Mouse (Mus musculus) heart, embryonic 10.5 days (tissue): ENCODE results near the gene Fpr-rs4. TPM values are rescaled to one million over a fixed set of nuclear protein-coding genes. Genes with fewer than 3 reads are reported as not detected.
"Not testable (repeated sequence)": the region's sequence is repeated elsewhere in the genome, so short reads cannot be mapped to it uniquely, and the experiment has no call there.

Source experiments
- DNase-seq: peaks from one replicate; pipeline ENCODE4 v3.0.0-alpha.2; 2017; ENCODE audit warnings: low spot score
- H3K27ac ChIP-seq: fragments of 300-500 bp; sonication (generic); 2 replicates; pipeline ENCODE4 v1.5.1; 2016; ENCODE audit warnings: mild to moderate bottlenecking
- H3K27me3 ChIP-seq: fragments of 300-500 bp; sonication (generic); 2 replicates; pipeline ENCODE4 v1.6.1; 2016; ENCODE audit warnings: mild to moderate bottlenecking; ENCODE audit not compliant: poor library complexity, insufficient read depth, severe bottlenecking
- H3K36me3 ChIP-seq: fragments of 300-500 bp; sonication (generic); 2 replicates; pipeline ENCODE4 v1.6.1; 2016; ENCODE audit warnings: mild to moderate bottlenecking, moderate library complexity
- H3K4me1 ChIP-seq: fragments of 300-500 bp; sonication (generic); 2 replicates; pipeline ENCODE4 v1.6.1; 2016; ENCODE audit warnings: mild to moderate bottlenecking
- H3K4me3 ChIP-seq: fragments of 300-500 bp; sonication (generic); 2 replicates; pipeline ENCODE4 v1.5.1; 2016; ENCODE audit warnings: mild to moderate bottlenecking, moderate library complexity
- H3K9me3 ChIP-seq: fragments of 300-500 bp; sonication (generic); 2 replicates; pipeline ENCODE4 v1.6.1; 2016; ENCODE audit warnings: mild to moderate bottlenecking, moderate library complexity
- WGBS: fragments of 180-500 bp; shearing (Covaris S2); methylation state at CpG from one replicate; pipeline ENCODE4 v1.1.7; 2016; 5-methylcytosine and 5-hydroxymethylcytosine counted together
- polyA plus RNA-seq: library from polyadenylated mRNA; unstranded; fragments of >200 nt; fragmentation: Nextera tagmentation; extraction: Ambion mirVana; gene quantifications from 2 replicates; pipeline ENCODE4 v1.2.1, GENCODE M21; 2016

The Fpr-rs4 gene
- not detected in 2 replicates for polyA plus RNA-seq

GRCm38 (mm10) chr17:18021433-18021832 is at the start of gene Fpr-rs4:
Fpr-rs4 (plus strand) TSS chr17:18021733.
- Histone ChIP-seq H3K9me3 (no peaks in the 10 kb centered on the region), H3K27me3 (no peaks in the 10 kb centered on the region), H3K36me3 (no peaks in the 10 kb centered on the region), H3K27ac (no peak within 1 kb of the TSS), H3K4me1 (no peaks in the 10 kb centered on the region), H3K4me3 (no peak within 1 kb of the TSS)
- DNase-seq, result no peak
- 56% methylated on average over 2 of the region's 2 CpGs for WGBS

GRCm38 (mm10) chr17:17973443-17973842 is 48.1 kb upstream of the Fpr-rs4 start:
- Histone ChIP-seq H3K4me1 (no peaks in the 10 kb centered on the region), H3K27ac (no peak overlapping the region), H3K4me3 (no peak overlapping the region), H3K9me3 (peaks cover under 1% of the 10 kb centered on the region), H3K36me3 (no peaks in the 10 kb centered on the region), H3K27me3 (no peaks in the 10 kb centered on the region)
- no peak for DNase-seq
- WGBS, result 15% methylated on average over 1 of the region's 1 CpGs

GRCm38 (mm10) chr17:17981232-17981631 is 40.3 kb upstream of the Fpr-rs4 start:
- not testable (repeated sequence) for DNase-seq, H3K36me3 ChIP-seq, H3K4me1 ChIP-seq, H3K9me3 ChIP-seq, H3K27ac ChIP-seq, H3K4me3 ChIP-seq, H3K27me3 ChIP-seq
- 82% methylated on average over 2 of the region's 2 CpGs for WGBS

- no peaks in the 10 kb centered on the region for H3K9me3 ChIP-seq
- WGBS, result 79% methylated on average over 1 of the region's 1 CpGs
- no peaks in the 10 kb centered on the region for H3K4me1 ChIP-seq
- no peak overlapping the region for H3K27ac ChIP-seq
- no peaks in the 10 kb centered on the region for H3K36me3 ChIP-seq
- DNase-seq, result no peak
- no peak overlapping the region for H3K4me3 ChIP-seq
- H3K27me3 ChIP-seq, result no peaks in the 10 kb centered on the region
These were observed 16.8 kb upstream of the Fpr-rs4 start for GRCm38 (mm10) chr17:18004752-18005151.

- H3K27ac ChIP-seq, result no peak within 1 kb of the TSS
- no peak within 1 kb of the TSS for H3K4me3 ChIP-seq
- DNase-seq, result no peak
- no peaks in the 10 kb centered on the region for H3K4me1 ChIP-seq
- no peaks in the 10 kb centered on the region for H3K36me3 ChIP-seq
- no peaks in the 10 kb centered on the region for H3K27me3 ChIP-seq
- H3K9me3 ChIP-seq, result no peaks in the 10 kb centered on the region
- 40% methylated on average over 2 of the region's 2 CpGs for WGBS
These were observed 27.6 kb downstream of the Fpr-rs4 start, which contains the start of gene Vmn2r124 for GRCm38 (mm10) chr17:18049124-18049523. Vmn2r124 (plus strand) TSS chr17:18049424.

Other genes starting within 250 kb of the Fpr-rs4 start
- gene Spaca6, start 194.6 kb upstream of the Fpr-rs4 start, polyA plus RNA-seq, result 30.7 and 32.3 TPM in 2 replicates
- 0.68 and 1.1 TPM in 2 replicates for gene Has1, start 166.5 kb upstream of the Fpr-rs4 start, polyA plus RNA-seq
- gene Fpr1, start 137.8 kb upstream of the Fpr-rs4 start, polyA plus RNA-seq, result 0.10 TPM in 1 of 2 replicates, not detected in the other
- gene Fpr2, start 133.9 kb upstream of the Fpr-rs4 start, polyA plus RNA-seq, result not detected in 2 replicates
- gene Fpr3, start 133.9 kb upstream of the Fpr-rs4 start, polyA plus RNA-seq, result not detected in 2 replicates
- gene Vmn2r124, start 27.7 kb downstream of the Fpr-rs4 start, polyA plus RNA-seq, result not detected in 2 replicates
- gene Vmn2r91, start 63.3 kb downstream of the Fpr-rs4 start, polyA plus RNA-seq, result not detected in 2 replicates
- not detected in 2 replicates for gene Vmn2r92, start 130.2 kb downstream of the Fpr-rs4 start, polyA plus RNA-seq